Mouse (Mus musculus): ENCODE measurements around the gene Olfr521.

DNA sequence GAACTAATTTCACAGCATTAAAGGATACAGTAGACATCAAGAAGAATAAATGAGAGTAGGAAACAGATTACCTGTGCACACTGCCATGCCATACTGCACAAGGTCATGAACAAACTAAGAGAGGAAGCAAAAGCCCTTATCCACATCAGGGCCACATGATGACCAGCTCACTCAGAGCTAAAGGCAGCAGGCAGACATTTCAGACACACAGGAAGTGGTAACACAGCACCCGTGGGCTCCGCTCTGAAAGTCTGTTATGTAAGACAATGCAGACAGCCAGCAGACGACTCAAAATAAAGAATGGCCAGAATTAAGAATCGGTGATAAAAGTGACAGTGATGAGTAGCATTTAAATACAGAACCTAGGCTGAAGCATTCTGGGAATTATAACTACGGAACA, 18.1 kb downstream of the Olfr521 start:
- TF ChIP-seq POLR2A (IDR thresholded peaks at IDR 0.05; ENCODE audit: low read depth, low read length) (no peak), CTCF (conservative IDR thresholded peaks at IDR 0.05; ENCODE audit: insufficient read depth, insufficient read length, low read depth, low read length) (no peak)
